Mouse (Mus musculus): ENCODE results near the gene Hoxa13. TPM values are rescaled to one million over a fixed set of nuclear protein-coding genes. Genes with fewer than 3 reads are reported as not detected.
A peak's percentile ranks its signal among the peaks of the same experiment; 100 is the strongest.

The Hoxa13 gene
- polyA plus RNA-seq, 1 experiment from 2014 or later = not detected

GRCm38 (mm10) chr6:52245040-52245756 is 15.5 kb downstream of the Hoxa13 start:
- WGBS = under 1% methylated on average over 71 of the region's 71 CpGs
- Histone ChIP-seq H3K27me3 (replicated peaks; ENCODE audit: control insufficient read depth, insufficient read depth, low read length) (peaks cover 100% of the 10 kb centered on the region), H3K4me3 (ENCODE audit: low read depth, low read length) (peak overlapping the region; percentile 30), H3K4me1 (replicated peaks; ENCODE audit: control insufficient read depth, insufficient read depth, low read length) (no peaks in the 10 kb centered on the region), H3K36me3 (ENCODE audit: control insufficient read depth, insufficient read depth) (no peaks in the 10 kb centered on the region; the same call in 1 of the 2 replicates), H3K27ac (ENCODE audit: low read depth, low read length) (no peak overlapping the region), H3K4me2 (replicated peaks; ENCODE audit: low read depth) (peak overlapping the region; percentile 40), H3K9ac (ENCODE audit: low read depth, low read length) (peak overlapping the region; percentile 8; the same call in 1 of the 2 replicates), H3K9me3 (ENCODE audit: control insufficient read depth) (no peaks in the 10 kb centered on the region)
- TF ChIP-seq CTCF (IDR thresholded peaks at IDR 0.05; ENCODE audit: low read depth) = no peak
- no peak for ATAC-seq

DNA sequence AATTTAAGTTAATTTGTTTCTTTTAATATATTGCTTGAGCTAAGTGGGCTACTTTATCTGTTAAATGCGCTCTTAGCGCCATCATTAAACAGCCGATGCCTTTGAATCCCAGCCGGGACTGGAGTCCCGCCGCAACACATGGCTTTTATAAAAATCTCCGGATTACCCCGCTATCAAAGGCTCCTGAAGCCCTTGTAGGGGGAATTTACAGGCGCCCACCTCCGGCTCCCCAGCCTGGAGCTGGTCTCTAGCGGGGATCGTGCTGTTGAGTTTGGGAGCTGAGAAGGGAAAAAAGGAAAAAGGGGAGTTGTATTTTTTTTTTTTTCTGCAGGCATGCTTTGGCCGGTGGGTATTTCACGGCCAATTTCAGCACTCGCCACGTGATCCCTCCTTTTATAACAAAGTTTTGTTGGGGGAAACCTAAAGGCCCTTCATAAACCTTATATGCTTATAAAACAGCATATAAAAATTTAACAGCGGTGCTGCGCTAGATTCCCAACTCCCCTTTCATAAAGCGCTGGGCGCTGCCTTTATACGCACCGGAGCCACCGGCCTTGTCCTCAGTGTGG is 16.1 kb downstream of the Hoxa13 start:
- H3K9ac ChIP-seq (ENCODE audit: low read depth, low read length) = peak overlapping the region; percentile 8; the same call in 1 of the 2 replicates
- TF ChIP-seq CTCF (IDR thresholded peaks at IDR 0.05; ENCODE audit: low read depth) = no peak
- H3K4me1 ChIP-seq (replicated peaks; ENCODE audit: control insufficient read depth, insufficient read depth, low read length) = no peaks in the 10 kb centered on the region
- H3K27me3 ChIP-seq (replicated peaks; ENCODE audit: control insufficient read depth, insufficient read depth, low read length) = peaks cover 100% of the 10 kb centered on the region
- no peaks in the 10 kb centered on the region; the same call in 1 of the 2 replicates for H3K36me3 ChIP-seq (ENCODE audit: control insufficient read depth, insufficient read depth)
- peak overlapping the region; percentile 30 for H3K4me3 ChIP-seq (ENCODE audit: low read depth, low read length)
- ATAC-seq = no peak
- H3K27ac ChIP-seq (ENCODE audit: low read depth, low read length) = no peak overlapping the region
- 3% methylated on average over 23 of the region's 23 CpGs for WGBS
- H3K4me2 ChIP-seq (replicated peaks; ENCODE audit: low read depth) = peak overlapping the region; percentile 40
- no peaks in the 10 kb centered on the region for H3K9me3 ChIP-seq (ENCODE audit: control insufficient read depth)

DNA sequence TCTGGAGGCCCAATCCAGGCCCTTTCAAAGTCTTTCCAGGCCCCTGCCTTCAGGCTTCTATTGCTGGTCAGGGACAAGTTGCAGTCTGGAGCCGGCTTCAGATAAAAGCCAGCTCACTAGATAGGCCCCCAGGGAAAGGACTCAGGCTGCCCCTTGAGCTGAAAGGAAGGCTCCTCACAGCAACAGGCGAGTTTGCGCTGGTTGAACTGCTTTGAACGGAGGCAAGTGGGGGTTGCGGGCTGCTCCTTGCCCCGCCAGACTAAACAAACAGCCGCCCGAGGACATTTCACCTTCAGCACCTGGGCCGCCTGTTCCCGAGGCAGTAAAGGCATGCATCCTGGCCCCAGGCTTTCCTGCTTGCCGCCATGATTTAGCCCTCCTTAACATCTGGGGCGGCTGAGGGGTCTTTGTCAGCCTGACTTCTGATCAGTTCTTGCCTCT is 17.0 kb downstream of the Hoxa13 start:
- Histone ChIP-seq H3K4me1 (replicated peaks; ENCODE audit: control insufficient read depth, insufficient read depth, low read length) (no peaks in the 10 kb centered on the region), H3K4me3 (ENCODE audit: low read depth, low read length) (peak overlapping the region; percentile 30; the same call in 1 of the 2 replicates), H3K27ac (ENCODE audit: low read depth, low read length) (no peak overlapping the region), H3K27me3 (replicated peaks; ENCODE audit: control insufficient read depth, insufficient read depth, low read length) (peaks cover 100% of the 10 kb centered on the region), H3K9ac (ENCODE audit: low read depth, low read length) (no peak overlapping the region), H3K36me3 (ENCODE audit: control insufficient read depth, insufficient read depth) (no peaks in the 10 kb centered on the region; the same call in 1 of the 2 replicates), H3K4me2 (replicated peaks; ENCODE audit: low read depth) (peak overlapping the region; percentile 37), H3K9me3 (ENCODE audit: control insufficient read depth) (no peaks in the 10 kb centered on the region)
- no peak for TF ChIP-seq CTCF (IDR thresholded peaks at IDR 0.05; ENCODE audit: low read depth)
- WGBS = 0% methylated on average over 12 of the region's 12 CpGs
- ATAC-seq = no peak

- Histone ChIP-seq H3K4me1 (replicated peaks; ENCODE audit: control insufficient read depth, insufficient read depth, low read length) (no peaks in the 10 kb centered on the region), H3K9ac (ENCODE audit: low read depth, low read length) (no peak overlapping the region), H3K36me3 (ENCODE audit: control insufficient read depth, insufficient read depth) (no peaks in the 10 kb centered on the region; the same call in 1 of the 2 replicates), H3K27ac (ENCODE audit: low read depth, low read length) (no peak overlapping the region), H3K4me2 (replicated peaks; ENCODE audit: low read depth) (no peak overlapping the region), H3K9me3 (ENCODE audit: control insufficient read depth) (no peaks in the 10 kb centered on the region), H3K4me3 (ENCODE audit: low read depth, low read length) (no peak overlapping the region), H3K27me3 (replicated peaks; ENCODE audit: control insufficient read depth, insufficient read depth, low read length) (peaks cover 100% of the 10 kb centered on the region)
- TF ChIP-seq CTCF (IDR thresholded peaks at IDR 0.05; ENCODE audit: low read depth) = no peak
- ATAC-seq = no peak
- WGBS = 8% methylated on average over 4 of the region's 4 CpGs
These were observed 17.8 kb downstream of the Hoxa13 start for GRCm38 (mm10) chr6:52242801-52243332.

GRCm38 (mm10) chr6:52241001-52241621 is 19.6 kb downstream of the Hoxa13 start:
- no peaks in the 10 kb centered on the region for H3K9me3 ChIP-seq (ENCODE audit: control insufficient read depth)
- H3K36me3 ChIP-seq (ENCODE audit: control insufficient read depth, insufficient read depth) = no peaks in the 10 kb centered on the region; the same call in 1 of the 2 replicates
- no peaks in the 10 kb centered on the region for H3K4me1 ChIP-seq (replicated peaks; ENCODE audit: control insufficient read depth, insufficient read depth, low read length)
- no peak overlapping the region for H3K27ac ChIP-seq (ENCODE audit: low read depth, low read length)
- no peak overlapping the region for H3K4me2 ChIP-seq (replicated peaks; ENCODE audit: low read depth)
- no peak overlapping the region for H3K4me3 ChIP-seq (ENCODE audit: low read depth, low read length)
- H3K27me3 ChIP-seq (replicated peaks; ENCODE audit: control insufficient read depth, insufficient read depth, low read length) = peaks cover 100% of the 10 kb centered on the region
- H3K9ac ChIP-seq (ENCODE audit: low read depth, low read length) = no peak overlapping the region
- no peak for TF ChIP-seq CTCF (IDR thresholded peaks at IDR 0.05; ENCODE audit: low read depth)
- 4% methylated on average over 9 of the region's 9 CpGs for WGBS
- ATAC-seq = no peak
